Mouse (Mus musculus): ENCODE measurements around the gene Abcb8. TPM values are rescaled to one million over a fixed set of nuclear protein-coding genes. Genes with fewer than 3 reads are reported as not detected.

Abcb8 gene
- 58.2 and 64.1 TPM in 2 replicates for total RNA-seq (2014; rRNA removed)
- polyA plus RNA-seq (2015; fragmentation: Nextera tagmentation; extraction: Ambion mirVana), result 38.7 and 44.6 TPM in 2 replicates

GRCm38 (mm10) chr5:24393392-24393997 is at the start of gene Abcb8:
Abcb8 (plus strand) TSS chr5:24393663.
- no peak for ATAC-seq
- Histone ChIP-seq H3K9ac (peak within 1 kb of the TSS; percentile 68), H3K36me3 (ENCODE audit: insufficient read depth) (no peaks in the 10 kb centered on the region), H3K9me3 (ENCODE audit: low read length) (no peaks in the 10 kb centered on the region), H3K4me1 (ENCODE audit: insufficient read depth) (0 out of 2 replicates have a peak, but pooled peaks cover 2% of the 10 kb centered on the region), H3K27ac (ENCODE audit: low read depth, low read length) (peak within 1 kb of the TSS; percentile 89), H3K4me3 (ENCODE audit: low read depth, low read length) (peak within 1 kb of the TSS; percentile 73), H3K27me3 (ENCODE audit: insufficient read depth, low read length) (0 out of 2 replicates have a peak, but pooled peaks cover 7% of the 10 kb centered on the region), H3K4me2 (ENCODE audit: low read depth) (peak within 1 kb of the TSS; percentile 59)
- peak; percentile 81 for DNase-seq
- 26% methylated on average over 7 of the region's 7 CpGs for WGBS
- peak; percentile 83 for TF ChIP-seq CTCF (IDR thresholded peaks at IDR 0.05; ENCODE audit: low read depth)

- no peaks in the 10 kb centered on the region for H3K36me3 ChIP-seq (ENCODE audit: insufficient read depth)
- H3K9me3 ChIP-seq (ENCODE audit: low read length), result no peaks in the 10 kb centered on the region
- ATAC-seq (peak; percentile 52), DNase-seq (peak; percentile 66)
- whole genome bisulfite sequencing, result 3% methylated on average over 2 of the region's 2 CpGs
- no peaks in the 10 kb centered on the region for H3K27me3 ChIP-seq (ENCODE audit: insufficient read depth, low read length)
- H3K4me1 ChIP-seq (ENCODE audit: insufficient read depth), result peaks cover 23% of the 10 kb centered on the region
- H3K27ac ChIP-seq (ENCODE audit: low read depth, low read length), result peak overlapping the region; percentile 79
- H3K4me3 ChIP-seq (ENCODE audit: low read depth, low read length), result no peak overlapping the region
- no peak for TF ChIP-seq CTCF (IDR thresholded peaks at IDR 0.05; ENCODE audit: low read depth)
- 0 out of 2 replicates have a peak overlapping the region, but pooled peaks have one; percentile 6 for H3K4me2 ChIP-seq (ENCODE audit: low read depth)
- H3K9ac ChIP-seq, result peak overlapping the region; percentile 26; the same call in 1 of the 2 replicates
These were observed 49.5 kb upstream of the Abcb8 start for GRCm38 (mm10) chr5:24343977-24344436.

GRCm38 (mm10) chr5:24344477-24345051 is 48.9 kb upstream of the Abcb8 start:
- Histone ChIP-seq H3K27ac (ENCODE audit: low read depth, low read length) (peak overlapping the region; percentile 79), H3K27me3 (ENCODE audit: insufficient read depth, low read length) (no peaks in the 10 kb centered on the region), H3K4me3 (ENCODE audit: low read depth, low read length) (no peak overlapping the region), H3K4me2 (ENCODE audit: low read depth) (peak overlapping the region; percentile 6; the same call in 1 of the 2 replicates), H3K36me3 (ENCODE audit: insufficient read depth) (no peaks in the 10 kb centered on the region), H3K9ac (peak overlapping the region; percentile 26; the same call in 1 of the 2 replicates), H3K4me1 (ENCODE audit: insufficient read depth) (peaks cover 23% of the 10 kb centered on the region), H3K9me3 (ENCODE audit: low read length) (no peaks in the 10 kb centered on the region)
- DNase-seq (peak; percentile 41), ATAC-seq (peak; percentile 70)
- WGBS, result 7% methylated on average over 12 of the region's 12 CpGs
- TF ChIP-seq CTCF (IDR thresholded peaks at IDR 0.05; ENCODE audit: low read depth), result no peak

GRCm38 (mm10) chr5:24346313-24346712 is 47.1 kb upstream of the Abcb8 start:
- Histone ChIP-seq H3K9me3 (ENCODE audit: low read length) (no peaks in the 10 kb centered on the region), H3K27ac (ENCODE audit: low read depth, low read length) (no peak overlapping the region), H3K27me3 (ENCODE audit: insufficient read depth, low read length) (no peaks in the 10 kb centered on the region), H3K4me2 (ENCODE audit: low read depth) (no peak overlapping the region), H3K4me1 (ENCODE audit: insufficient read depth) (peaks cover 23% of the 10 kb centered on the region), H3K9ac (no peak overlapping the region), H3K4me3 (ENCODE audit: low read depth, low read length) (no peak overlapping the region), H3K36me3 (ENCODE audit: insufficient read depth) (no peaks in the 10 kb centered on the region)
- 88% methylated on average over 7 of the region's 7 CpGs for WGBS
- TF ChIP-seq CTCF (IDR thresholded peaks at IDR 0.05; ENCODE audit: low read depth), result no peak
- DNase-seq (no peak), ATAC-seq (no peak)

DNA sequence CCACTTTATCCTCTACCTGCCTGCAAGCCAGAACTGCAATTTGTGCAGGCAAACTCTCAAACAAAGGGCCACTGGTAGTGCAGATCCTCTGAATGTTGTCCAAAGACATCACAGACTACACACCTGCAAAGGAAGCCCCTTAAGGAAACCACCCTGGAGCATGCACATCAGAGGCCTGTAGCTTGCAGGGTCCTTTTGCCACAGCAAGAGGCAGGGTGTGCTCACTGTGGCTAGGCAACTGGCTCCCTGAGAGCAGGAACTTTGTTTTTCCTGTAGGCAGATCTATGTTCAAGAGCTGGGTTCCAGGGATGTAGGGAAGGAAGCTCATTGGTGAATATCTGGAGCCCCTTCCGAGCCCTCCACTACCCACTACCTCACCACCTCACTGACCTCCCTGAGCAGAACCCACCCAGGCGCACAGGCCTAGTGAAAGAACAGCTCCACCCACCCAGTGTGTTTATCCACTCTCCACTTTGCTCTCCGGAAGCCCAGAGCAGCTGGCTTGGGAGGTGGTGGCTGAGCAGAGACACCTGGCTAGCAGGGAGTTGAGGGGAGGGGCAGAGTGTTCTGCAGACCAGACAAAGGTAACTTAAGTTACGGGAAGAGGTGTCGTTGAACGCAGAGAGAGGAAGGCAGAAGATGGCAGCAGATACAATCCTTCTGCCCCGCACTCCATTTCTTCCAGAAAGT is 46.1 kb upstream of the Abcb8 start:
- Histone ChIP-seq H3K4me1 (ENCODE audit: insufficient read depth) (peaks cover 25% of the 10 kb centered on the region), H3K4me3 (ENCODE audit: low read depth, low read length) (no peak overlapping the region), H3K4me2 (ENCODE audit: low read depth) (peak overlapping the region; percentile 99), H3K36me3 (ENCODE audit: insufficient read depth) (no peaks in the 10 kb centered on the region), H3K27ac (ENCODE audit: low read depth, low read length) (no peak overlapping the region), H3K9ac (no peak overlapping the region), H3K9me3 (ENCODE audit: low read length) (no peaks in the 10 kb centered on the region), H3K27me3 (ENCODE audit: insufficient read depth, low read length) (no peaks in the 10 kb centered on the region)
- no peak for DNase-seq
- TF ChIP-seq CTCF (IDR thresholded peaks at IDR 0.05; ENCODE audit: low read depth), result no peak
- 63% methylated on average over 7 of the region's 7 CpGs for WGBS
- ATAC-seq, result no peak

- Histone ChIP-seq H3K9me3 (ENCODE audit: low read length) (no peaks in the 10 kb centered on the region), H3K27me3 (ENCODE audit: insufficient read depth, low read length) (no peaks in the 10 kb centered on the region), H3K27ac (ENCODE audit: low read depth, low read length) (no peak overlapping the region), H3K9ac (peak overlapping the region; percentile 60), H3K4me3 (ENCODE audit: low read depth, low read length) (peak overlapping the region; percentile 55), H3K36me3 (ENCODE audit: insufficient read depth) (no peaks in the 10 kb centered on the region), H3K4me1 (ENCODE audit: insufficient read depth) (peaks cover 31% of the 10 kb centered on the region), H3K4me2 (ENCODE audit: low read depth) (peak overlapping the region; percentile 99)
- WGBS, result 4% methylated on average over 41 of the region's 41 CpGs
- DNase-seq (peak; percentile 56), ATAC-seq (peak; percentile 7; the same call in 1 of the 2 replicates)
- no peak for TF ChIP-seq CTCF (IDR thresholded peaks at IDR 0.05; ENCODE audit: low read depth)
These were observed 45.3 kb upstream of the Abcb8 start for GRCm38 (mm10) chr5:24348128-24348527.
